Mouse (Mus musculus): ENCODE measurements at regions not wholly inside any gene's neighbourhood (a gene's known extent, or its start where the extent isn't known, plus 50 kb on each side); places are given as distances from the start of the nearest gene placed in this dataset.

DNA sequence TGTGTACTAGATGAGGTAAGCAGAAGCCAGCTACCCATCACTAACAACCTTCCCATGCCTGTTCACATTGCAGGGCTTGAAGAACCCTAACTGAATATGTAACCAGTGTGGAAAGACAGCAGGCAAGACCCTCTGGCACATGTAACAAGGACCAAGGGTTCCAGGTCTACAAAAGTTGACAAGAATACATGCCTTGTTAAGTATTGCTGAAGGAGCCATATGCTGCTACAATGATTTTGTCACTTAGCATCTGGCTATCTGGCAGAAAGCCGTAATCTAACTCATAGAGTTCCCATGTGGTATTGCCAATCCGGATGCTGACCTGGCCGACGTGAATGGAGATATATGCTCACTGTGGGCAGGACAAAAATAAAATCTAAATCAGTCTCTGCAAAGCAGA lies 1127.9 kb downstream of the Rapgef2 start:
- WGBS: 86% methylated on average over 4 of the region's 4 CpGs

More for the DNA sequence above, 1127.9 kb downstream of the Rapgef2 start:
- H3K27ac ChIP-seq: no peak overlapping the region
- no peak overlapping the region for H3K9ac ChIP-seq (ENCODE audit: low read depth, low read length)
- TF ChIP-seq CTCF (IDR thresholded peaks at IDR 0.05; ENCODE audit: low read depth): no peak
- H3K27me3 ChIP-seq (ENCODE audit: insufficient read depth, low read length): no peaks in the 10 kb centered on the region
- H3K4me3 ChIP-seq (replicated peaks; ENCODE audit: low read depth, low read length): no peak overlapping the region
- no peaks in the 10 kb centered on the region for H3K9me3 ChIP-seq (replicated peaks; ENCODE audit: low read length)
- ATAC-seq (replicated peaks; ENCODE audit: low FRiP score, low read depth) (no peak), DNase-seq (ENCODE audit: low spot score) (no peak)
- no peaks in the 10 kb centered on the region for H3K4me1 ChIP-seq (replicated peaks; ENCODE audit: insufficient read depth, low read length)
- no peaks in the 10 kb centered on the region for H3K36me3 ChIP-seq (ENCODE audit: insufficient read depth, low read length)
- no peak overlapping the region for H3K4me2 ChIP-seq (ENCODE audit: low read length)
